Mouse (Mus musculus) large intestine, adult 2 months (tissue): Measurements from ENCODE around the gene Tstd2. TPM values are rescaled to one million over a fixed set of nuclear protein-coding genes. Genes with fewer than 3 reads are reported as not detected.

Experiments
- DNase-seq: peaks from one replicate; pipeline ENCODE4 v3.0.0-alpha.2; 2012; ENCODE audit warnings: low read depth, low spot score
- WGBS: fragments of 180-500 bp; shearing (Covaris S2); methylation state at CpG from one replicate; pipeline ENCODE4 v1.1.7; 2018; 5-methylcytosine and 5-hydroxymethylcytosine counted together
- polyA plus RNA-seq: library from polyadenylated mRNA; depleted of rRNA; stranded (reverse); fragments of >200 nt; gene quantifications from 2 replicates; pipeline ENCODE4 v1.2.3, GENCODE M21; 2012

The Tstd2 gene
- polyA plus RNA-seq, 1 experiment = 11.0 TPM

DNA sequence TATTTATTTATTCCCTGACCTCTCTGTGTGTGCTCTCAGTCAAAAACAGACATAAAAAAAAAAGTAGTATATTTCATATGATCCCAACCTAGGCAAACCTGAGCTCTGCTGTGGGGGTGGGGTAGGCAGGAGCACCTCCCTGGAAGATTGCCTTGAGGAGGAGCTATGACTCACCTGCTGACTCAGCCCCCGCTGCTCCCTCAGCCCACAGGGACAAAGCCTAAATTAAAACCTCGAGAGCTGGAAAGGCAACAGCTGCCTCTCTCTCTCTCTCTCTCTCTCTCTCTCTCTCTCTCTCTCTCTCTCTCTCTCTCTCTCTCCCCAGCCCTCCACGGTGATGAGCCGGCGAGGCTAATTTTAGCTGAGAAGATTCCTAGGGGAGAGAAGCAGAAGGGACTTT lies 50.6 kb downstream of the Tstd2 start:
- WGBS = 16% methylated on average over 5 of the region's 5 CpGs
- DNase-seq = no peak

DNA sequence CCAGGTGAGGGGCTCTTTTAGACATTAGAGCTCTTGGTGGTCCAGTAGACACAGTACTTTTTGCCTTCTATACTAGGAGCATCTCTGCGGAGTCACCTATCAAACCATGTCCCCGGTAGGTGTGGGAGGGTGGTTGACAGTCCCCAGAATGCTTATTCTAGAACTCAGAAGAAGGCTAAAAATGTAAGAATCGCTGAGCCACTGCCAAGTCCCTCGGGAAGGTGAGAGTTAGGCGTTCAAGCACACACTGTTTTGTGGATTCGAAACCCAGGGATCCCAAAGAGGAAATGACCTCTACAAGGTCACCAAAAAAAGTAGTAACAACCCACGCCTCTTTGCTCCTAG lies 51.1 kb downstream of the Tstd2 start:
- DNase-seq = no peak
- WGBS = 55% methylated on average over 7 of the region's 7 CpGs

DNA sequence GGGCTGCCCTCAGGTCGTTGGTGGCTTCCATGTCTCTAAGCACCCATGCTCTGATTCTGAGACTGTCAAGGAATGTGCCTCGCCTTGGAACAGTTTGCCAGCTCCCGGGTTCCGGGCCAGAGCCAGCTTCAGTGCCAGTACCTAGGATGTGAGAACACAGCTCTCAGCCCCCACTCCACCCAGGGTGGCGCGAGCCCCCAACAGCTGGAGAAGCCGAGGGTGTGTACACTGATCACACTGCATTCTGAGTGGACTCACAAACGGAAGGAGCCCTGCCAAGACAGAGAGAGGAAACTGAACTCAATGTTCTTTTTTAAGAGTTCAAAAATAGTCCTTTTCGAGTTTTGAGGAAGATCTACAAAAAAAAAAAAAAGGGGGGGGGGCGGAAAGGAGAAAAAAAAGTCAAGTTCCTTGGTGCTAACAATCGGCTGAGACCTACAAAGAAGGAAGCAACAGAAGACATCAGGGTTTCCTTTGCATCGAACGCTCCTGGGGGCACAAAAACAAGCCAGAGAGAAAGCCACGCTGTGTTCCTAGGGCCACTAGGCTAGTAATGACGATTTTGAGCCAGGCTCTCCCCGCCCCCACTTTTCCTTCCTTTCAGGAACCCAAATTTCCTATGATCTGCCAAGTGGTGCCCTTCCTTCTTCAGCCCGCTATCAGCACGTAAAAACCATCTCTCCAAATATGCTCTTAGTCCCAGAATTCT lies 51.6 kb downstream of the Tstd2 start:
- 57% methylated on average over 18 of the region's 18 CpGs for WGBS
- DNase-seq = no peak

DNA sequence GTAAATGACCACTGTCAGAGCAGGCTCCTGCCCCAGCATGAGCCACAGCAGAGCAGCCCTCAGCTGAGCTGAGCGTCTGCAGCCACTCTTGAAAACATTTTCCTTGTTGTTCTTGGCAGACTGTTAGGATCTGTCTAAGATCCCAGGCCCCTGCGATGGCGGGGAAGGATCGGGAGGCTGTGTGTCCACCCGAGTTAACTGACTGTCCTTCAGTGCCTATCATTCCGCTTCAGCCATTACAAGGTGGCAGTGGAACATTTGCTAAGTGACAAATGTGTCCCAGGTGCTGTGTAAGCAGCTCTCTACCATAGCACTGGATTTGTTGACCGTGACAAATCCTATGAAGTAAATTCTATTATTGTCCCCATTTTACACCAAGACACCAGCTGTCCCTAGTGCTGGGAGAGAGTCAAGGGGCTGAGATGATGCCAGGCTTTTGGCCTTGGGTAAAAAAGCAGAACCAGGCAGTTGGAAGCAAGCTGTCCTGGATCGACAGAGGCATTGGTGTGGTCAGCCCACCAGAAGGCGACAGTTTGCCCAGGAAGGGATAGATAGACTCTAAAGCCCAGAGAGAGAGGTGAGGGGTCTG lies 53.2 kb downstream of the Tstd2 start:
- 65% methylated on average over 9 of the region's 9 CpGs for WGBS
- DNase-seq = no peak

DNA sequence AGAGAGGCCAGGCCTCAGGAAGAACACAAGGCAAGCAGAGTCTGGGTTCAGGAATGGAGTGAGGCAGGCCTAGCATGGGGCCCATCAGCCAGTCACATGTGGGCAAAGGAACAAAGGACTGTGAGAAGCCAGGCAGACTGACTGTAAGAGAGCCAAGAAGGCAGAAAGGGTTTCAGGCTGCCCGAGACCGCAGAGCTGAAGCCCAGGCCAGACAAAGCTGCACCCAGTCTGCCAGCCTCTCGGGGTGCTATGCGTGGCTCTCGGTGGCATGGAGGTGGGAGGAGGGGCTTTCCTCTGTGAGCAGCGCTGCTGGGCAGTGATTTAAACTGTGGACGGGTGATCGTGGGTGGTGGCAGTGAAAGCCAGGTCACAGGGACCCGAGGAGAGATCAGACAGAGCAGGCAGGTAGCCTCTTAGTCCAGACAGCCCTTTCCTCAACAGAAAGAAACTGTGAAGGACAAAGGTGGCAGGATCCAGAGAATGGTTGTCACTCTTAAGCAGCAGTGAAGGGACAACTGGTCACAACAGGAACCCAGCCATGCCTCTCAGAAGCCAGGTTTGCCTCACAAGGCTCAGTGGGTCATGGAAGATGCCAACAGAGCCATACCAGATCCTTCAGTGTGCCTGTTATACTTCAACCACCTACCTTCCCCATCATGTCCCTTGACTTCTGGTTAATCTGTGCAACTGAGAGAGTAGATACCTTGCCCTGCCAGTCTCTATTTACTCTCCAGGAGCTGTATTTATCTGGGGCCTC lies 53.9 kb downstream of the Tstd2 start:
- no peak for DNase-seq
- 74% methylated on average over 9 of the region's 9 CpGs for WGBS

DNA sequence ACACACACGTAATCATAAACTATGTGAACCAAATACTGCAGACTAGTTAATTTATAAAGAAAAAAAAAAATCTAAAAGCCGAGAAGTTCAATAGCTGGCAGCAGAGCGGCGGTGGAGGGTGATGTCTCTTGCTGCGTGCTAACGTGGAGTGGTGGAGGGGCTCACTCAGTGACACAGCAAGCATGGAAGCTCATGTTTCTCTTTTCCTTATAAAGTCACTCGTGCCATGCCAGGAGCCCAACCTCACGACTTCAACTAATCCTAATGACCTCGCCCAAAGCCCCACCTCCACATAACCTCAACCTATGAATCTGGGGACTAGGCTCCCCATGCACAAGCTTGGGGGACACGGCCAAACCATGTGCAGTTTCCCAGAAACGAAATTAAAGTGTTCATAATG lies 55.9 kb downstream of the Tstd2 start:
- no peak for DNase-seq
- 65% methylated on average over 11 of the region's 11 CpGs for WGBS

DNA sequence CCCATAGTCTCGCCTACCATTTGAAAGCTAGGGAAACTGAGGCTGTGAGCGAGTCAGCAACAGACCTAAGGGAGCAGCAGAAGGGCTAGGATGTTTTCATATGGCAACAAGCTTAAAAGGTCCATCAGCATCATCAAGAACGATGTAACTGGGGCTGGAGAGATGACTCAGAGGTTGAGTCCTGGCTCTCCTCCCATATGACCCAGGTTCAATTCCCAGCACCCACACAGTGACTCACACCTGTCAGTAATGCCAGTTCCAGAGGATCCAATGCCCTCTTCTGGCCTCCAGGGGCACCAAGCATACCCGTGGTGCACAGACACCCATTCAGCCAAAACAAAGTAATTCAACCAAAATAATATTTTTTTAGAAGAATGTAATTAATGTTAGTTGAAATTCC lies 58.2 kb downstream of the Tstd2 start:
- DNase-seq = no peak
- whole genome bisulfite sequencing = 87% methylated on average over 4 of the region's 4 CpGs

DNA sequence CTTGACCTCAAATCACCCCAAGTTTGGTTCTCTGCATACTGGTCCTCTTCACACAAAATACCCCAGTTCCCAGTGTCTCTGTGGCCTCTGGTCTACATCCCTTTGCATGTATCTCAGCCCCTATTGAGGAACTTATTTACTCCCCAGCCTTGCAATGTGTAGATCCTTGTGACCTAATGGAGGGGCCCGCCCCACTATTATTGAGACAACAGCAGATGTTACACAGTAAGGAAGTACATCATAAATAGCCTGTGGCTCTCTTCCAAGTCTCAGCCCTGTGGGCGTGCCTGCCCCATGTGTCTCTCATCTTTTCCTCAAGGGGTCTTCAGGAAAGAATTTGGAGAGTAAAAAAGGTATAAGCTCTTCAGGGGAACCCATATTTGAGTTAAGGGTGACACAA lies 61.6 kb downstream of the Tstd2 start:
- no peak for DNase-seq

DNA sequence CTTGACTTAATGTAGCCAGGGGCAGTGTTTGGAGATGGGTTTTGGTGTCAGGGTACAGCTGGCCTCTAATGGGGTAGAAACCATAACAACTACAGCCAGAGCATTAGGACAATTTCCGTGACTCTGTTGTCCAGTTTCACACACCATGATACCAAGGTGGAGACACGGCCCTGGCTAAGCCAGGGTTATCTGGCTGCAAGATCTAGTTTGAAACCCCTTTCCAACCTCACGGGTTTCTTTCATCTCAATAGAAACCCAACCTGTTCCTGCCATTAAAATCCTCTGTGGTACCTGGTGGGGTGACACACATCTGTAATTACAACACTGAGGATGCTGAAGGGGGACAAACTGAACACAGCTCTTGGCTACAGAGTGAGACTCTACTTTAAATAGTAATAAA lies 62.8 kb downstream of the Tstd2 start:
- 85% methylated on average over 3 of the region's 3 CpGs for WGBS

More for the DNA sequence above, 61.6 kb downstream of the Tstd2 start:
- 10% methylated on average over 2 of the region's 2 CpGs for WGBS

DNA sequence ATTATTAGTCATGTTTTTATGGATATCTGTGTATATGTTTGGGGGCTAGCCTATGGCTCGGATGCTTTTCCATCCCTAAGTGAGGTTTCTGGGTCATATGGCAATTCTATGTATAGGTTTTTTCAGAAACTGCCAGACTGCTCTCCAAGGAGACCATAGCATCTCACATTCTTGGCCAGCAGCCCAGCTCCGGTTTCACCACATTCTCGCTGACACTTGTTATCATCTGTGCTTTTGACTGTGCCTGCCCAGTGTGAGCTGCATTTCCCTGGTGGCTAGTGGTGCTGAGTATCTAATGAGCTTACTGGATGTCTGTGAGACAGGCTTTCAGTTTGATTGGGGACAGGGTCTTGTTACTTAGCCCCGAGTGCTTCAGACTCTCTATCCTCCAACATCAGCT lies 64.8 kb downstream of the Tstd2 start:
- DNase-seq = no peak
- 57% methylated on average over 4 of the region's 4 CpGs for WGBS

More for the DNA sequence above, 62.8 kb downstream of the Tstd2 start:
- no peak for DNase-seq

DNA sequence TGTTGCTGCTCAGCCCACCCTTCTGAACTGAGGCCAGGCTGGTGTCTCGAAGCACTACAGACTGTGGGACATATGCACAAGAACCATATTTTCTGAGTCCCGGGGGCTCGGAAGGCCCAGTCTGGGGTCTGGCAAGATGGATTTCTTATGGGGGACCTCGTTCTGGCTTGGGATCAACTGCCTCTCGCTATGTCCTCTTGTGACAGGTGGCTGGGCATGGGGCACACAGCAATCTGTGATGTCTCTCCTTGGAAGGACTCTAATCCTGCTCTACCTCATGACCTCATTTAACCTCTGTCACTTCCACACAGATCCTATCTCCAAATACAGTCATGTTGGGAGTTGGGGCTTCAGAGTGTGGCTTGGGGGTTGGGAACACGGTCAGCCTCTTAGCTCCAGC lies 65.9 kb downstream of the Tstd2 start:
- WGBS = 81% methylated on average over 6 of the region's 6 CpGs
- DNase-seq = no peak

DNA sequence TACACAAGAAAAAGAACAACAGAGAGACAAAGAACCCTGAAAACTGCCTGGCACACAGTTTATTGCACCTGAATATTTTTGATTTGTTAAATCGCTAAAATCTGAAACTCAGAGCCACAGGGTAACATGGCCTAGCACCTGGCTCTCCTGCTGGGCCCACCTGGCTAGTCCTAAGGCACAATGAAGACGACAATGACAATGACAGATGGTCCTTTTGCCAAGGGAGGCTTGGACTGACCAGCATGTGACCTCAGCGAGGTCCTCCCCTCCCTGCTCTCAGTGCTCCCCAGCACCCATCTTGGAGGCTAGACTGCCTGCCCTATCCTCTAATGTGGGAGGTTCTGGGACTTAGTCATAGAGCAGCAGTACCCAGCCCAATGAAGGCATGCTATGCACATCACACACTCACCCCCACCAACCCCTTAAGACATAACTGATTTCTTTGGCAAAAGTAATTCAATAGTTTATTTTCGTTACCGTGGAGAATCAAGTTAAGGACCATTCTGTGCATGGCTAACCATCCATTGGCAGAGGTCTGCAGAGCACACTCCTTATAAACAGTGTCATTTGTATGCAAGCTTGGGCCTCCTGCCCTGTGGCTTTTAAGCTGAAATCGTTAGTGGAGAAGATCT lies 68.5 kb downstream of the Tstd2 start:
- WGBS = 78% methylated on average over 6 of the region's 6 CpGs
- DNase-seq = no peak

DNA sequence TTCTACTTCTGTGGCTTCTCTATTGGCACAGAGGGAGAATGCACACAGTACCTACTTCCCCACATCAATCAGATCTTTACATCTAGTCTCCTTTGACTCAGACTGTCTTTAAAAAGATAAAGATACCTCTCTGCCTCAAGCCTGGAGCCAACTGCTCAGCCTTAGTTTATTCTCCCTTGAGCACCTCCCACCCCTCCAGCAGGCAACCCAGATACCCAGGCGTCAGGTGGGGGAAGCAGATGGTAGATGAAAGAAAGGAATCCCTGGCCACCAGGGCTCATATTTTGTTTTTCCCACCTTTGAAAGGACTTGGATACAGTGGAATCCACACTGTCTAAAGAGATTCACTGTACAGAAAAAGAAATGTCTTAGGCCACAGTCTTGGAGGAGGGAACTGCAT lies 69.9 kb downstream of the Tstd2 start:
- 43% methylated on average over 1 of the region's 1 CpGs for WGBS
- no peak for DNase-seq

DNA sequence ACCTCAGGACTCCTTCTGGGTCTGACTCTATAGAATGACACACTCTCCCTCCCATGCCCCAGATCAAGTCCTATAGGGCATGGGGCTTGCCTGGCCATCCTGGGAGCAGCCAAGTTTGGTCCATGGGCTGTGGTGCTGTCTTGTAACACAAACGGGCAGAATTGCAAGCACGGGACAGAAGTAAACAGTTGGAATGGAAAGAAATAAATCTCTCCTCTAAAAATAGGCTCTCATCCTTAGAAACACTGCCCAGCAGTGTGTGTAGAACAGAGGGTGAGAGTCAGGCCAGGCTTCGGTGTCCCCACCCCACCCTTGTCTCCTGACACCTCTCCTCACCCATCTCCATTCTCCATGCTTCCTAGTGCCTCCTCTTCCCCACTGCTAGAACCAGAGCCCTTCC lies 70.4 kb downstream of the Tstd2 start:
- DNase-seq = no peak
- WGBS = 62% methylated on average over 3 of the region's 3 CpGs

DNA sequence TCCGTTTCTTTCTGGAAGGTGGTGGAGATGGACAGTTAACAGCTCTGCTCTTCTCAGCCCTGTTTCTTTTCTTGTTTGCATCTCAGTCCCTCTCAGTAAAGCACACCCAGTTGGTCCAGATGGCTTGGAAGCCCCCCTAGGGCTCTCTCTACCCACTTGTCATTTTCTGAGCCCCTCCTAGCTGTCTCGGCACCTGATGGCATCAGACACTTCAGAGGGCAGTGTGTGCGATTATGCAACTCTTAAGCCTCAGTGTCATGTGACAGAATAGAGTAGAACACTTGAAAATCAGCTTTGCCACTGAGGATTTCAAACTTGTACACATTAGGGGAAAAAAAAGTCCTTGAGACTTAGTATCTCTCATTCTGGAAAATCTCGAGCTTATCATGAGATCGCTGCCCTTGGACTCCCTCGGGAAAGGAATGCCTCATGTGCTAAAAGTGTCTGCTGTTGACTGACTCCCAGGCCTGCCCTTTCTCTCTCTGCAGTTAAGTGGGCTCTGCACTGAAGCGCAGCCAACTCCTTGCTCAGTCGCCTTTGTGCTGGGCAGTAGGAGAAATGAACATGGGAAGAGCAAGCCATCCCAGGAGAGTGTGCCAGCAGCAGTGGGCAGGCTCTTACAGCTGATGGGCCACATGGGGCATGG lies 72.7 kb downstream of the Tstd2 start:
- 47% methylated on average over 8 of the region's 8 CpGs for WGBS
- no peak for DNase-seq

DNA sequence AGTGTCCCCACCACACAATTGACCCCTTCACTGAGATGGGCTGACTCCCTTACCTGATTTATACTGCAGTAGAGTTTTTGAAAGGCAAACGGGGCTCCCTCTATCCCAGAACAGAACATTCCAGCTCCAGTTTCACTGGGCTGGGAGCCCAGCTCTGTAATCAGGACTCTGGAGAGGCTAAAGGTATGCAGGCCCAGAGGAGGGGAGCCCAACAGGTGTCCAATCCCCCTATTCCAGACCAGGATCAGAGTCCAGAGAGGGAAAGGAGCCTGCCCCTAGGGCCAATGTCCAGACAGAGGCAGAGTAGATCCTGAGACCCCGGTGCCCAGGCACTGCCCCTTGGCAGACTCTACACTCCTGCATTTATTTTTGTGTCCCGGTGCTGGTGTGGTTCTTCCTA lies 73.5 kb downstream of the Tstd2 start:
- DNase-seq = no peak
- WGBS = 64% methylated on average over 3 of the region's 3 CpGs
